Mouse (Mus musculus): Measurements from ENCODE around the gene Mthfsd. TPM values are rescaled to one million over a fixed set of nuclear protein-coding genes. Genes with fewer than 3 reads are reported as not detected.

Mthfsd gene
- polyA plus RNA-seq, 1 experiment from 2014 or later = 57.5 TPM

DNA sequence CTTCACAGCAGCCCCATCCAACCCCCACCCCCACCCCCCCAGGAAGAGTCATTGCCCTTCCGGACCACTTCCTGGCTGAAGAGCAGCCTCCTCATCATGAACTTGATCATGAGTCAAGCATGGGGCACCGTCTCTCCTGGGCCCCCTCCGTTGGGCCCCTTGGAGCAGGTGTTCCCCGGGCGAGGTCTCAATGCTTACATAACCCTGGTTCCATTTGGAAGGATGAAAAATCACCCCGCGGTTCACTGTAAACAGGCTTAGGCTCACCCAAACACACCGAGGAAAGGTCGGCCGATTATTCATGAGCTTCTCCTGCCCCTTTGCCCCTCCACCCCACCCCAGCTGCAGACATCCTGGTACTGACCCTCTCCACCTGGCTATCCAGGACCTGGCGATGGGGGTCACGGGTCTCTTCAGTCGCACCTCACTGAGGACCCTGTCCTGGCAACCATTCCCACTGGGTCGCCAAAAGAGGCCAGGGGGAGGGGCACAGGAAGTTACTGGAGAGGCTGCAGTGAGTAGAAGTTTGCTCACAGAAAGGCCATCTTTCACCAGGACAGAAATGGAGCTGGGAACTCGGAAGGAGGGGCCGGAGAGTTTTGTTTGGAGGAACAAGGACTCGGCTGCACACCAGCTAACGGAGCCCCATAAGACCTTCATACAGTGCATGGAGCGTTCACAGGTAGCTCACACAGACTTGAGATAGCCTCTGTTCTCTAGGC, 64.3 kb downstream of the Mthfsd start:
- H3K4me1 ChIP-seq (ENCODE audit: control insufficient read depth, insufficient read depth, low read length) = peaks cover 17% of the 10 kb centered on the region
- WGBS = 10% methylated on average over 19 of the region's 19 CpGs
- H3K9ac ChIP-seq (ENCODE audit: low read length) = peak overlapping the region; percentile 12; the same call in 1 of the 2 replicates
- no peaks in the 10 kb centered on the region for H3K27me3 ChIP-seq (ENCODE audit: control insufficient read depth, insufficient read depth, low read length)
- ATAC-seq (ENCODE audit: insufficient read depth, low FRiP score) = peak; percentile 73
- H3K4me2 ChIP-seq (ENCODE audit: low read depth, low read length) = peak overlapping the region; percentile 44
- H3K9me3 ChIP-seq (replicated peaks; ENCODE audit: control insufficient read depth, low read length) = no peaks in the 10 kb centered on the region
- H3K27ac ChIP-seq (ENCODE audit: low read length) = peak overlapping the region; percentile 64
- H3K4me3 ChIP-seq (replicated peaks; ENCODE audit: low read length) = no peak overlapping the region
- H3K36me3 ChIP-seq (ENCODE audit: control insufficient read depth, insufficient read depth, low read length) = no peaks in the 10 kb centered on the region

Small RNAs within 50 kb of the gene (microRNA-seq; reads per million reads assigned to microRNA genes)
- gene Gm27530 = 0.83 reads per million

Other genes starting within 250 kb of the Mthfsd start
- 98.1 and 101 TPM in 2 replicates for gene Foxf1, start 24.0 kb downstream of the Mthfsd start, polyA plus RNA-seq (2015; fragmentation: Nextera tagmentation; extraction: Ambion mirVana)
- gene Foxc2, start 7.8 kb upstream of the Mthfsd start, polyA plus RNA-seq (2015; fragmentation: Nextera tagmentation; extraction: Ambion mirVana) = 0.12 and 0.14 TPM in 2 replicates
- 3.4 and 4.0 TPM in 2 replicates for gene Foxl1, start 19.5 kb upstream of the Mthfsd start, polyA plus RNA-seq (2015; fragmentation: Nextera tagmentation; extraction: Ambion mirVana)

Measured in stomach, embryonic 16.5 days (tissue).